Mouse (Mus musculus): ENCODE results near the gene Ethe1. TPM values are rescaled to one million over a fixed set of nuclear protein-coding genes. Genes with fewer than 3 reads are reported as not detected.

The Ethe1 gene
- polyA plus RNA-seq, 1 experiment from 2014 or later: 25.6 TPM

DNA sequence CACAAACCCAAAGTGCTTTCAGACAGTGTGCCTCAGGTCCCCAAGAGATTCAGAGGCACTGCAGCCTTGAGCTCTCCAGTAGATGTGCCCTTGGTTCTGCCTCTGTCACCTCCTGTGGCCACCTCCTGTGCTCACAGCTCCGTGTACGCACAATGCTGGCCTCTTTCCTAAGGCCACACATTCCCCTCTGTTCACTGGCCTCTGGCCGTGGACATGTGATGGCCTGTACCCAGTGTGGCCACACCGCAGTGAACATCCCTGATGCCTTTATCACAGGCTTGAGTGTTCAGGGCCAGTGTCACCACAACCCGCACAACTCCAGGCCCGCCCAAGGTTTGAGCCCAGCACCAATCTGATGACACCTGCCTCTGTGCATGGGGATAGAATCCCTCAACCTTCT, 2.5 kb upstream of the Ethe1 start:
- H3K9ac ChIP-seq (replicated peaks): no peak overlapping the region
- no peak overlapping the region for H3K4me3 ChIP-seq (replicated peaks)
- no peak overlapping the region for H3K27ac ChIP-seq
- no peaks in the 10 kb centered on the region for H3K36me3 ChIP-seq
- H3K27me3 ChIP-seq: peaks cover 37% of the 10 kb centered on the region
- H3K4me1 ChIP-seq (replicated peaks): peaks cover 10% of the 10 kb centered on the region
- H3K9me3 ChIP-seq: peaks cover 16% of the 10 kb centered on the region
- no peak for ATAC-seq (ENCODE audit: insufficient number of reproducible peaks, insufficient read depth, low FRiP score, low TSS enrichment, low read depth)
- WGBS: 89% methylated on average over 6 of the region's 6 CpGs
- no peak overlapping the region for H3K4me2 ChIP-seq

GRCm38 (mm10) chr7:24585995-24586394, 1.3 kb upstream of the Ethe1 start:
- peaks cover 10% of the 10 kb centered on the region for H3K4me1 ChIP-seq (replicated peaks)
- H3K9ac ChIP-seq (replicated peaks): no peak overlapping the region
- 47% methylated on average over 16 of the region's 16 CpGs for WGBS
- H3K27me3 ChIP-seq: peaks cover 37% of the 10 kb centered on the region
- H3K4me3 ChIP-seq (replicated peaks): peak overlapping the region; percentile 55; the same call in 1 of the 2 replicates
- ATAC-seq (ENCODE audit: insufficient number of reproducible peaks, insufficient read depth, low FRiP score, low TSS enrichment, low read depth): no peak
- H3K36me3 ChIP-seq: no peaks in the 10 kb centered on the region
- no peak overlapping the region for H3K4me2 ChIP-seq
- no peak overlapping the region for H3K27ac ChIP-seq
- H3K9me3 ChIP-seq: peaks cover 16% of the 10 kb centered on the region

GRCm38 (mm10) chr7:24586828-24587227, 515 bp upstream of the Ethe1 start:
- ATAC-seq (ENCODE audit: insufficient number of reproducible peaks, insufficient read depth, low FRiP score, low TSS enrichment, low read depth): peak; percentile 74
- Histone ChIP-seq H3K36me3 (no peaks in the 10 kb centered on the region), H3K4me2 (peak overlapping the region; percentile 74), H3K9ac (replicated peaks) (peak overlapping the region; percentile 71), H3K4me3 (replicated peaks) (peak overlapping the region; percentile 55), H3K9me3 (peaks cover 16% of the 10 kb centered on the region), H3K27me3 (peaks cover 37% of the 10 kb centered on the region), H3K4me1 (replicated peaks) (peaks cover 10% of the 10 kb centered on the region), H3K27ac (no peak overlapping the region)
- 8% methylated on average over 8 of the region's 8 CpGs for WGBS

DNA sequence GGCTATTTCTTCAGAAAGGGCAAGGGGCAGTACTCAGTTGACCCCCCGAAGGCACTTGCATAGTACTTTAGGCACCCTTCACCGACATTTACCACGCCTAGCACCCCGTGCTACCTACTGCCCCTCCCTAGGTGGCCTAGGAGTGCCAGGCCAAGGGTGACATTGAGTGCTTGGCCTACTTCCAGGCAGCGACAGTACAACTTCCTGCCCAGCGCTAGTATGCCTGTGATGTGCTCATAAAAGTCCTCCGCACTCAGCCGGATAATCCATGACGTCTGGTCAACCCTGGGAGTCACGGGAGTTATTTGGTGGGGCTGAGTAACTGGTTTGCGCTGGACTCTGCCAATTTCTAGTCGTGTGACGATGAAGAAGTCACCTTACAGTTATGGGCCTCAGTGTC, 993 bp downstream of the Ethe1 start:
- no peak overlapping the region for H3K9ac ChIP-seq (replicated peaks)
- no peak overlapping the region for H3K4me3 ChIP-seq (replicated peaks)
- peaks cover 16% of the 10 kb centered on the region for H3K9me3 ChIP-seq
- peaks cover 12% of the 10 kb centered on the region for H3K4me1 ChIP-seq (replicated peaks)
- H3K27me3 ChIP-seq: peaks cover 37% of the 10 kb centered on the region
- no peak overlapping the region for H3K4me2 ChIP-seq
- H3K36me3 ChIP-seq: no peaks in the 10 kb centered on the region
- no peak for ATAC-seq (ENCODE audit: insufficient number of reproducible peaks, insufficient read depth, low FRiP score, low TSS enrichment, low read depth)
- 62% methylated on average over 13 of the region's 13 CpGs for WGBS
- no peak overlapping the region for H3K27ac ChIP-seq

- no peak overlapping the region for H3K9ac ChIP-seq (replicated peaks)
- H3K36me3 ChIP-seq: no peaks in the 10 kb centered on the region
- H3K4me1 ChIP-seq (replicated peaks): peaks cover 26% of the 10 kb centered on the region
- no peak overlapping the region for H3K4me2 ChIP-seq
- H3K27me3 ChIP-seq: peaks cover 24% of the 10 kb centered on the region
- 75% methylated on average over 5 of the region's 5 CpGs for WGBS
- no peak overlapping the region for H3K27ac ChIP-seq
- no peak for ATAC-seq (ENCODE audit: insufficient number of reproducible peaks, insufficient read depth, low FRiP score, low TSS enrichment, low read depth)
- H3K9me3 ChIP-seq: peaks cover 2% of the 10 kb centered on the region; the same call in 1 of the 2 replicates
- no peak overlapping the region for H3K4me3 ChIP-seq (replicated peaks)
Observed at GRCm38 (mm10) chr7:24591735-24592134, 4.4 kb downstream of the Ethe1 start.

DNA sequence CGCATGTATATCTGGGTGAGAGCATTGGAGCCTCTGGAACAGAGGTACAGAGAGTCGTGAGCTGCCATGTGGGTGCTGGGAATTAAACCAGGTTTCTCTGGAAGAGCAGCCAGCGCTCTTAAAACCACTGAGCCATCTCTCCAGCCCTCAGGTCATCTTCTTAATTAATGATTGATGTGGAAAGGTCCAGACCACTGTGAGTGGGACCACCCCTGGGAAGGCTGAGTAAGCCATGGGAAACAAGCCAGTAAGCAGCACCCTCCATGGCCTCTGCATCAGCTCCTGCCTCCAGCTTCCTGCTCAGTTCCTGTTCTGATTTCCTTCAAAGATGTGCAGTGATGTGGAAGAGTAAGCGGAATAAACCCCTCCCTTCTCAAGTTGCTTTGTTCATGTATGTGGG, 4.8 kb downstream of the Ethe1 start:
- no peak overlapping the region for H3K27ac ChIP-seq
- ATAC-seq (ENCODE audit: insufficient number of reproducible peaks, insufficient read depth, low FRiP score, low TSS enrichment, low read depth): no peak
- no peaks in the 10 kb centered on the region for H3K36me3 ChIP-seq
- H3K4me3 ChIP-seq (replicated peaks): no peak overlapping the region
- no peaks in the 10 kb centered on the region for H3K9me3 ChIP-seq
- H3K27me3 ChIP-seq: peaks cover 21% of the 10 kb centered on the region
- no peak overlapping the region for H3K4me2 ChIP-seq
- H3K4me1 ChIP-seq (replicated peaks): peaks cover 23% of the 10 kb centered on the region
- H3K9ac ChIP-seq (replicated peaks): no peak overlapping the region
- 54% methylated on average over 4 of the region's 4 CpGs for WGBS

DNA sequence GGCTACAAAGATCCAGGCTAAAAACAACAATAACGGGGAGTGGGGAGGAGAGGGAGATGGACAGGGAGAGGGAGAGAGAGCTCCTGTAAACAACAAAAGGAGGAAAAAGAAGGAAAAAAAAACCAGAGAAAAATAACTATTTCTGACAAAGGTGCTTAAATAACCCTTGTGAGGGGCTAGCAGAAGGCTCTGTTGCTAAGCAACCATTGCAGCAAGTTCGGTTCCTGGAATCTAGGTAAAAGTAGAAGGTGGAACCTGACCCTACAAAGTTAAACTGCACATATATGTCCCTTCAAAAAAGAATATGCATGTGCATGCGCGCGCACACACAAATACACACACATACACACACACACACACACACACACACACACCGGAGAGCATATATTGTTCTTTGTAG, 5.4 kb downstream of the Ethe1 start:
- Histone ChIP-seq H3K27ac (no peak overlapping the region), H3K9me3 (no peaks in the 10 kb centered on the region), H3K9ac (replicated peaks) (no peak overlapping the region), H3K4me3 (replicated peaks) (no peak overlapping the region), H3K36me3 (no peaks in the 10 kb centered on the region), H3K4me2 (no peak overlapping the region), H3K27me3 (peaks cover 17% of the 10 kb centered on the region), H3K4me1 (replicated peaks) (peaks cover 16% of the 10 kb centered on the region)
- no peak for ATAC-seq (ENCODE audit: insufficient number of reproducible peaks, insufficient read depth, low FRiP score, low TSS enrichment, low read depth)
- WGBS: 78% methylated on average over 6 of the region's 6 CpGs

GRCm38 (mm10) chr7:24593621-24594308, 6.4 kb downstream of the Ethe1 start:
- 2% methylated on average over 39 of the region's 39 CpGs for whole genome bisulfite sequencing

DNA sequence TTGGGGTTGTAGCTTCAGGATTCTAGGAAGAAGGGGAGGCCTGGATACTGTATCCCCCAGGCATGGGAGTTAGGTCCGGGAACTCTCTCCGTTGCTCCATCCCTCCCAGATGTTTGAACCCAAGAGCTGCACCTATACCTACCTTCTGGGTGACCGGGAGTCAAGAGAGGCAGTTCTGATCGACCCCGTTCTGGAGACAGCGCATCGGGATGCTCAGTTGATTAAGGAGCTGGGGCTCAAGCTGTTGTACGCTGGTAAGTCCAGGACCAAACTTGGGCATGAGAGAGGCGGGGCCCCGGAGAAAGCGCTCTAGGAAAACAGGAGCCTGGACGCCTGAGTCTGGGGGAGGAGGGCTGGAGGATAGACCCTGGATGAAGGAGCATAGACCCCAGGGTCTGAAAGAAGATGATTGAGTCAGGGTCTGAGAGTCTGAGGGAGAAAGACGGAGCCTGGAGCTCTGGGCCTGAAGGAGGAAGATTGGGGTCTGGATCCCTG, 7.0 kb downstream of the Ethe1 start:
- ATAC-seq (ENCODE audit: insufficient number of reproducible peaks, insufficient read depth, low FRiP score, low TSS enrichment, low read depth): no peak
- peak overlapping the region; percentile 72 for H3K4me2 ChIP-seq
- H3K27ac ChIP-seq: no peak overlapping the region; the same call in 1 of the 2 replicates
- under 1% methylated on average over 13 of the region's 13 CpGs for WGBS
- H3K9ac ChIP-seq (replicated peaks): peak overlapping the region; percentile 69
- H3K9me3 ChIP-seq: no peaks in the 10 kb centered on the region
- H3K4me3 ChIP-seq (replicated peaks): peak overlapping the region; percentile 77
- peaks cover 15% of the 10 kb centered on the region for H3K27me3 ChIP-seq
- peaks cover 15% of the 10 kb centered on the region for H3K4me1 ChIP-seq (replicated peaks)
- no peaks in the 10 kb centered on the region for H3K36me3 ChIP-seq

More at GRCm38 (mm10) chr7:24593621-24594308, 6.4 kb downstream of the Ethe1 start:
- H3K9ac ChIP-seq (replicated peaks): peak overlapping the region; percentile 69
- H3K4me3 ChIP-seq (replicated peaks): peak overlapping the region; percentile 77
- peak overlapping the region; percentile 45; the same call in 1 of the 2 replicates for H3K27ac ChIP-seq
- no peaks in the 10 kb centered on the region for H3K9me3 ChIP-seq
- peaks cover 15% of the 10 kb centered on the region for H3K4me1 ChIP-seq (replicated peaks)
- H3K4me2 ChIP-seq: peak overlapping the region; percentile 72
- H3K27me3 ChIP-seq: peaks cover 15% of the 10 kb centered on the region
- no peaks in the 10 kb centered on the region for H3K36me3 ChIP-seq
- ATAC-seq (ENCODE audit: insufficient number of reproducible peaks, insufficient read depth, low FRiP score, low TSS enrichment, low read depth): peak; percentile 89

DNA sequence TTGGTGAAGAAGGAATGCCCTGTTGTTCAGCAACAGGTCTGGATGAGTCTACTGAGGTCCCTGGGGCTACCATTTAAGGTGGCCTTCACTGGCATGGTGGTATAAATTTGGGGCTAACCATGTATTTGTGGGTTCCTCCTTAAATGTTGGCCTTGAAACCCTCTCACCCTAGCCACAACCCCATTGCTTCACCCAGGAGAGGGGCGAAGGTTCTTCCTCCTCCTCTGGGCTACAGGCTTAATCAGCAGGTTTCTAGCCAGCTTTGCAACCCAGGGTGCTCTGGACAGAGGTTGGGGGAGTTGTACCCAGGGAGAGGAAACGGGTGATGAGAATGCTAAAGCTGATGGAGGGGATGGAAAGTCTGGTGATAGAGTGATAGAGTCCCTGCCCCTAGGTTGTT, 8.1 kb downstream of the Ethe1 start:
- Histone ChIP-seq H3K27me3 (peaks cover 15% of the 10 kb centered on the region), H3K9ac (replicated peaks) (no peak overlapping the region), H3K9me3 (no peaks in the 10 kb centered on the region), H3K4me3 (replicated peaks) (no peak overlapping the region), H3K27ac (no peak overlapping the region), H3K4me1 (replicated peaks) (peaks cover 15% of the 10 kb centered on the region), H3K4me2 (no peak overlapping the region), H3K36me3 (peaks cover 5% of the 10 kb centered on the region; the same call in 1 of the 2 replicates)
- ATAC-seq (ENCODE audit: insufficient number of reproducible peaks, insufficient read depth, low FRiP score, low TSS enrichment, low read depth): no peak
- WGBS: 69% methylated on average over 2 of the region's 2 CpGs

DNA sequence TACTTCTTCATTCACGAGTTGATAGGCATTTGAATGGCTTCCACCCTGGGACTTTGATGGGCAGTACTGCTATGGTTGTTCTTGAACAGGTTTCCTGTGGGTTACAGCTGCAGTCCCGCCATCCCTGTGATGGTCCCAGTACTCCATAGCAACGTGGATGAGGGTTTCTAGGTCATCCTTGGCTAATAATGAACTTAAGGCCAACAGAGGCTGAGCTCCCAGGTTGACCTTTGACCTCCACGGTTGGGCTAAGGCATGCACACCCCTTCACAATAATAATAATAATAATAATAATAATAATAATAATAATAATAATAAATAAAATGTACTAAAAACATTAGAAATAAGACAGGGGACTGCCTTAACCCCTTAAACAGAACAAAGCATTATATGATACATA, 10.8 kb downstream of the Ethe1 start:
- Histone ChIP-seq H3K9ac (replicated peaks) (no peak overlapping the region), H3K36me3 (peaks cover 5% of the 10 kb centered on the region; the same call in 1 of the 2 replicates), H3K27me3 (peaks cover 15% of the 10 kb centered on the region), H3K27ac (no peak overlapping the region), H3K4me1 (replicated peaks) (peaks cover 15% of the 10 kb centered on the region), H3K4me3 (replicated peaks) (no peak overlapping the region), H3K9me3 (no peaks in the 10 kb centered on the region), H3K4me2 (no peak overlapping the region)
- 63% methylated on average over 4 of the region's 4 CpGs for WGBS
- no peak for ATAC-seq (ENCODE audit: insufficient number of reproducible peaks, insufficient read depth, low FRiP score, low TSS enrichment, low read depth)

All from limb, embryonic 12.5 days (tissue).